Mouse (Mus musculus): ENCODE measurements around the gene Gm17949.

Gm17949 gene

DNA sequence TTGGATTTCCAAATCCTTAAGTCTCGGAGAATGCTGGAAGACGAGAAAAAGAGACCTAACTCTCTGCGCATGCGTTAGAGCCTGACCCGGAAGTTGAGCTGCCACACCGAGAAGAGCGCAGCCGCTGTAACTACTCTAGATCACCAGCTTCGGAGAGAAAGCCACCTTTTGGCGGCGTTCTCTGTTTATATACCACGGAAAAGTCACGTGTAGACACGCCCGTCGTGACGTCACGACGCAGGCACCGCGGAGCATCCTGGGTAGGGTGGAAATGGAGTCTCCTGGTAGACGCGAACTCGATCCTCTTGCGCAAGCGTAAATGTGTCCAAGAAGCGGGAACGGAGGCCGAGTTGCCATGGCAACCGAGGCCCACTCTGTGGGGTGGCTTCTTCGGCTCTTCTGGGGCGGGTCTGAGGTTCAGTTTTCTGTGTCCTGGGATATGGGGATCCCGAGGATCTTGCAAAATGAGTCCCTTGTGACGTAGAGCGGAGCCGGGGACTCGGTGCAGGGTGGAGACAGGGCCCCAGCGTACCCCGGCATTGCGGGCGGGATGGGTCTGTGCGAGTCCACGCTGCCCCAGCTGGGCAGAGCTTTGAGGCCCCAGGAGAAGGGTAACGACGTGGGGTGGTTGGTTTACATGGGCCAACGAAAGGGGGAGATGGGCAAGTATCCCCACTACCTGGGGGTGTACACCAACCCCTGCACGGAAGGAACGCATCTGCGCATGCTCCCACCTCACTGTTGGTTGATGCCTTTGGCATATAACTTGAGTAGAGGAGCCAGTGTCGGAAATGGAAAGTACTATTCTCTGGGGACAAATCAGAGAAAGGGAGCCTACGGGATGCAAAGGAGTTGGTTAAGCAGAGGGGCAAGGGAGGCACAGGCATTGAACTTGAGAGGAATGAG lies at the start of gene Gm17949, which contains the start of gene Gtf2f1:
Gm17949 (plus strand) TSS at position 234 of the 906 bp plus-strand sequence.
Gtf2f1 (minus strand) TSS at position 53 of the 906 bp plus-strand sequence.
- DNase-seq = peak; percentile 95

DNA sequence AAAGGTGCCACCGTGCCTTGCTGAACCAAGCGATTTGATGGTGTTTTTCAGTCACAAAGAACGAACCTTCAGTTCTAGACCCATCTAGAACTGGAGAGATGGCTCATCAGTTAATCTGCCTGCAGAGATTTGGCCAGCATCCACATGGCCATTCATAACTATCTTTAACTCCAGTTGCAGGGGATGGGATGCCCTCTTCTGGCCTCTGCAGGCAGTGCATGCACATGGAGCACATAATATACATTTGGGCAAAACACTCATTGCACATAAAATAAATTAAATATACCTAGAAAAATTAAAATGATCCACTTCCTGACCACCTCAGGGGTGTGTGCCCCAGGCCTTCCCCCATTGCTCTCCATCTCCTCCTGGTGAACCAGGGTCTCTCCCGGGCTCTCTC lies 49.4 kb upstream of the Gm17949 start:
- DNase-seq = no peak

DNA sequence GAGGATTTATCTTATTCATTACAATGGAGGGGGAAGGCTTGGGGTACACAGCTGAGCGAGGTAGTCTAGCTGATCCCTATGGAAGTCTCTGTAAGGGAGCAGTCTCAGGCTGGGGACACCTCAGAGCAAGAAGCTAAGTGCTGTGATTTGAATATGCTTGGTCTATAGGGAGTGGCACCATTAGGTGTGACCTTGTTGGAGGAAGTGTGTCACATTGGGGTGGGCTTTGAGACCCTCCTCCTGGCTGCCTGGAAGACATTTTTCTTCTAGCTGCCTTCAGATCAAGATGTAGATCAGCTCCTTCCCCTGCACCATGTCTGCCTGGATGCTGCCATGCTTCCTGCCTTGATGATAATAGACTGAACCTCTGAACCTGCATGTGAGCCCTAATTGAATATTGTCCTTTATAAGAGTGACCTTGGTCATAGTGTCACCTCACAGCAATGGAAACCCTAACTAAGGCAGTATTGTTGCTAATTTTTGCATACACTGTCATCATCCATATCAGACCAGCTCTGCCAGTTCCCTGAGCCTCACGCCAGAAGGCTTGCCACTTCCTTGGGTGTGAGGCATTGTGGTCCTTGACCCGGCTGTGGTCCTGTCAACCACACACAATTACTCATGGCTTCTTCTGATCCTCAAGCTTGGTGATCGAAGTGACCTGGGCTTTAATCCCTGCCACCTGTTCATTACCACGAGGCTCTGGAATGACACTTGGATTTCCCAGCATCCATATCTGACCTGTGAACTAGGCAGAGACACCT lies 48.4 kb upstream of the Gm17949 start:
- DNase-seq = no peak

DNA sequence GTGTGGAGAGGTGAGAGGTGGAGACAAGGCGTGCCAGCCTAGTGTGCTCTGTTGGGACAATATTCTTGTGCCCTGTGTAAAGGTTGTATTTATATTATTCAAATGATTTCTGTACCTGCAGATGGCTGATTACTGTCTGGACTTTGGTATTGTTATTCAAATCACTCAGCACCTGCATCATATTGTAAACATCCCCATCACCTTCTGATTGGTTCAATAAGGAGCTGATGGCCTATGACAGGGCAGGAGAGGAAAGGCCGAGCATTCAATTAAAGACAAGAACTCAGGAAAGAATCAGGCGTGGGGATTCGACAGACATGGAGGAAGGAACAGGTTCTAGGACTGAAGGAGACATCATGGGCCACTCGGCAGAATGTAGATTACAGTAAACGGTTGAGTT lies 47.6 kb upstream of the Gm17949 start:
- no peak for DNase-seq

DNA sequence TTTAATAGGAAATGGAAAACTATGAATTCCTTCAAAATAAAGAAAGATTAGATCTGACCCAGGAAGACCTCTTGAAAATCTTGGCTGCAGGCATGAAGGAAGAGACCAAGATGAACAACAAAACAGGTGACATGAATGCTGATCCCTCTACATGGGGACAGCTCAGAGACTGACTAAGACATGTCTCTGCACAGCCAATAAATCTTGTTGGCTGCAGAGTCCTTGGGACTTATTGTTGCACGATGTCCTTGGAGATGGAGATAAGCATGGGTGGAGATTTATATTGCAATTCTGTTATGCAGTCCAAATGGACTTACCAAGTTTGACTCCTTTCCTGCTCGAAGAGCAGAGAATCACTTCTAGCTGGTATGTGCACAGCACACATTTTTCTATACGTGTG lies 41.9 kb upstream of the Gm17949 start:
- DNase-seq = no peak

DNA sequence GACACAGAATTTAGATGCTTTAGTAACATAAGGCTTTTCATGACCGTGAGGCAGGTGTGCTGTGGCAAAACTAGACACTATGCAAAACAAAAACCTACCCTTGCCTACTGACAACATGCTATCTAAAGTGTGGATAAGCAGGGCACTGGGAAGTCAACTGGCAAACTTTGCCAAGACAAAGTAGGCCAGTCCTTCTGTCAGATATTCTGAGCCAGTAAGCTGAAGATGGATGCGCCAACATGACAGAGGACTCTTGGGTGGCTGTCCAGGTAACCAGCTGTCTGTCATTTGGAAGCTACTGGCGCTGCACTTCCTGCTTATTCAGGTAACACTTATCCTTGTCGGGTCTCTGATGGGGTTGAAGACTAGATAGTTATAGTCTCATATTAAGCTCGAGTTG lies 41.2 kb upstream of the Gm17949 start:
- DNase-seq = no peak

DNA sequence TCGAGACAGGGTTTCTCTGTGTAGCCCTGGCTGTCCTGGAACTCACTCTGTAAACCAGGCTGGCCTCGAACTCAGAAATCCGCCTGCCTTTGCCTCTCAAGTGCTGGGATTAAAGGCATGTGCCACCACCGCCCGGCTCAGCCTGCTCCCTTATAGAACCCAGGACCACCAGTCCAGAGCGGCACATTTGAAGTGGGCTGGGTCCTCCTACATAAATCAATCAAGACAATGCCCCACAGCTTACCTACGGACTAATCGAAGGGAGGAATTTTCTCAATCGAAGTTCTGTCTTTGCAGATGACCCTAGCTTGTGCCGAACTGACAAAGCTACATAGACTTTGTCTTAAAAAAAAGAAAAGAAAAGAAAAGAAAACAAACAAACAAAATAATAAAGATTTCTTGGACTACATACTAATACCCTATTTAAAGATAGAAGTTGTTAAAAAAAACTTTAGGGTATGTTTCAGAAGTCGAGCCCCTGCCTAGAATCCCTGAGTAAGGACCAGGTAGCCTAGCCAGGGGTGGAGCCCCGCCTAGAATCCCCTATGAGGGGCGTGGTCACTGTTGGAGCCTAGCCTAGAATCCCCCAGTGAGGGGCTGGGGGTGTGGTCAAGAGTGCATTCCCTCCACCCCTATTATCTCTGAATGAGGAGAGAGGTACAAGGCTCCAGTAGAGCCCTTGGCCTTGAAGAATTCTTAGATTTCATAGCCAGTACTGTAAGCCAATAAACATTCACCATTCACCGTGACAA lies 37.1 kb upstream of the Gm17949 start:
- no peak for DNase-seq

DNA sequence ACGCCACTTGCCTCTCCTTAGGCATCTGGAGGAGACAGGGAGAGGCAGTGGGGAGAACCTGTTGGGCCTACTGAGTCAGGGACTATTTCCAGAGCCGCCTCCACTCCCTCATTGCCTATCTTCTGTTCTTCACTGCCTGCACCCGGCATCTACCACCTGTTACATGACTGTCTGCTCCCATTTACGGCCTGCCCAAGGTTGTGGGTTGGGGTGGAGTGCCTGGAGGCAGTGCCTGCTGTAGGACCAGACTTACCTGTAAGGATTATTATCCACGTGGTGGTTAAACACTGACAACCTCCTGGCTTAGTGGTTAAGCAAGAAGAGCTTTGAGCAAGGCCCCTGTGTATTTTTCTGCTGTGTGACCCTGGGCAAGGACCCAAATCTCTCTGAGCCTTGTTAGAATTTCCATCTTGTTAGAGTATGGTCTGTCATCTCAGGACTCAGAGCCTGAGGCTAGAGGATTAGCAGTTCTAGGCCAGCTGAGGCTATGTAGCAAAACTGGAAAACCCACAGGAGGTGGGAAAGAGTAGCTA lies 36.5 kb upstream of the Gm17949 start:
- no peak for DNase-seq

DNA sequence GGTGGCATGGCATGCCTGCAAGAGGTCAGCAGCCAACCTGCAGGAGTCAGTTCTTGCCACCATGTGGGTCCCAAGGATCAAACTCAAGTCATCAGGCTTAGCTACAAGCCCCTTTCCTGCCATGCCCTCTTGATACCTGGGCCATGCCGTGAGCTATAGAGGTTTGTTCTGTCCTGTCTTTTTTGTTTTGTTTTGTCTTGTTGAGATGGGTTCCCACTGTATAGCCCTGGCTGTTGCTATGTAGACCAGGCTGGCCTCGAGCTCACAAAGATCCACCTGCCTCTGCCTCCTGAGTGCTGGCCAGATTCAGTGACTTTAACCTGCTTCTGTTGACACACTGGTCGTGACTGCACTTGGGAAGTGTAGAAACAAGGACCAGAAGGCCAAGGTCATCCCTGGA lies 35.9 kb upstream of the Gm17949 start:
- no peak for DNase-seq

DNA sequence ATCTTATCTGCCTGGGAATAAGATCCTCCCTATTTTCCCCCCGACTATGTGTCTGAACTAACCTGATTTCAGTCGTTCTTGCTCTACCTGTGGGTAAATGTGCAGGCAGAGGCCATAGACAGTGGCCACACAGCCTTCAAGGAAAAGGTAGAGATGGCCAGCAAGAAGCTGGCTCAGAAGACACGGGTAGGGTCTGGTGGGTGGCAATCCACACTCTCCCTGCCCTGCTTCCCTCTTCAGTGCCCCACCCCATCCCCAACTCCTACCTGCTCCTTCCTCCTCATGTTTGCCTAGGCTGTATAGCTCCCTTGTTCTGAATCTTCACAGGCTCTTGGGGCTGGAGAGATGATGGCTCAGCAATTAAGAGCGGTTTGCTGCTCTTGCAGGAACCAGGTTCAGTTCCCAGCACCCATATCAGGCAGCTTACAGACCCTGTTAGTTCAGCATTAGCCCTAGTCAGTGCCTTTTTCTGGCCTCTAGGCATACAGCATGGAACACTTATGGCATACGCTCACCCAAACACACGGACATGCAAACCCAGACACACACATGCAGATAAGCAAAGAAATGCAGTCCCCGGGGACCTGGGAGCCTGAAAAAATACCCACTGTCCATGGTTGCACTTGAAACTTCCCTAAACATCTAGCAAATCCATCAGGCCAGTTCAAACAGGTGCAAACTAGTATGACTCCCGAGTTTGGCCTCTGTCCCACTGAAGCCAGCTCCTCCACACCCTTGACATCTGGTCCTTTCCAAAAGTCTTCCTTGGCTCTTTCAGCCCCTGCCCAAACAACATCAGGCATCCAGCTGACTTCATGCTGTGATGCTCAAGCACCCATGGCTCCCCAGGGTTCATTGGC lies 34.5 kb upstream of the Gm17949 start:
- DNase-seq = no peak

DNA sequence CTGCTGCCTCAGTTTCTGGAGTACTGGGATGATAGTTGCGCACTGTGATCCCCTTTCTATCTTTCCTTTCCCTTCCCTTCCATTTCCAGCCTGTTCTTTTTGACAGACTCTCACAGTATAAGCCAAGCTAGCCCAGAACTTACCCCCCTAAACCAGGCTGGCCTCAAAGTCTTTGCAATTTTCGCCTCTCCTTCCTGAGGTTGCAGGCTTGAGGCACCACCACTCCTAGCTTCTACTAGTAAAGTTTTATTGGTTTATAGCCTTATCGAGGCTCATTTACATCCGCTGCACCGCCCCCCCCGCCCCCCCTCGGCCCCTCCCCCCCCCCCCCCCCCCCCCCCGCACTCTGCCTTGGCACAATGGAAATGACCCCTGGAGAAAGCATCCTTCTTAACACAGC lies 31.7 kb upstream of the Gm17949 start:
- no peak for DNase-seq

DNA sequence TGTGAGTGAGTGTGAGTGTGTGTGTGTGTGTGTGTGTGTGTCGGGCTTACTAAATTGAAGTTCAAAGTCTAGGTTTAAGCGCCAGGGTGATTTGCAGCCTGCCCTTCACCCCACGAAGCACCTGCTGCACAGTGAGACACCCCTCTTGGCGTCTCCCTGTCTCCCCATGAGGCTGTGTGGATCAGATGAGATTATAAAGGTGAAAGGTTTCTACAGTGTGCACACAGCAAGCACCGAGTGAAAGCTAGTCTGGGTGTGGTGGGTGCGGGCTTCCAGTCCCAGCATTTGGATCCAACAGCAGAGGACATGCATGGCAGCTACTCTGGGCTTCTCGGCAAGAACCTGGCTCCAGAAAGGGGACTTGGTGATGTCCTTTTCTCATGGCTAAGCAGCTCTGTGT lies 30.2 kb upstream of the Gm17949 start:
- DNase-seq = no peak

DNA sequence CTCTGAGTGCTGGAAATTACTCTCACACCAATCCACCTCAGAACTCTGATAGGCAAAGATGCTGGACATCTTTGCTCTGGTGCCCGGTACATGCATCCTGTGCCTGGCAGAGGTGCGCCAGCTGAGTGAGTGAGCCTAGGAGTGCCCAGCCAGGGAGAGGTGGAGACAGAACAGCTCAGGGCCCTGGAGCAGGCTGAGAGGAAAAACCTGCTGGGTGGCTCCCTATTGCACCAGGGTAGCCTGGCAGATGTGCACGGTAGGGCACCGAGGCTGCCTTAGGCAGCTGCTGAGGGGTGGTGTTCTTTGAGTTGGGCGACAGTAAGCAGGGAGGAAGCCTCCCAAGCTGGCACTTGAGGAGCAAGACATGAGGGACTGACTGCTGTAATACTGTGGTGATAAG lies 29.3 kb upstream of the Gm17949 start, which contains the start of gene Acer1:
Acer1 (minus strand) TSS at position 114 of the 400 bp plus-strand sequence.
- DNase-seq = no peak

DNA sequence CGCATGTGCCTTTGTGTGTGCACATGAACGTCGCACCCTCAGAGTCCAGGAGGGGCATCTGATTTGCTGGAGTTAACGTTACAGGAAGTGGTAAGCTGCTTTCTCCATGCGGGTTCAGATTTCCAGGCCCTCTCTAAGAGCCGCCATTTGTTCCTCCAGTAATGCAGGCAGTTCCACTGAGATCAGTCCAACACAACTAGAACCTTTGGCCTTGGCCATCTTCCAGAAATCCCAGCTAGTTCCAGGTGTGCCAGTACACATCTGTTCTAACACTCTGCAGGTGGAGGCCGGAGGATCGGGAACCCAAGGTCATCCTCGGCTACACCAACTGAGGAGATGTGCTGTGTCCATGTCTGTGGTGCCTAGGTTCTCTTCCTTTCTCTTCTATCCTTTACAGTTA lies 26.4 kb upstream of the Gm17949 start:
- DNase-seq = no peak

DNA sequence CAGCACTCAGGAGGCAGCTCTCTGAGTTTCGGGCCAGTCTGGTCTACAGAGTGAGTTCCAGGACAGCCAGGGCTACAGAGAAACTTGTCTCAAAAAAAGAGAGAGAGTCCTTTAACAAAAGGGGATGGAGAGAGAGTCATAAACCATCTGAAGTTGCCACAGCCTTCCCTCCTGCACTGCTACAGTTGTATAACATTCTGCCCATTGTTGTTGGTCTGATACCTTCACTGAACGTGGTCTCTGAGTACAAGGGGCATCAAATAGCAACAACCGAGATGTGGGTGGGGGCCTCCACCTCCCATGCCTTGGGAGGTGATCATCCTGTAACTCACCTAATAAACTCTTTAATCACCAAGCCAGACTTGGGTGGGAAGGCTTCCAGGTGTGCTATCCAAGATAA lies 25.6 kb upstream of the Gm17949 start:
- no peak for DNase-seq

DNA sequence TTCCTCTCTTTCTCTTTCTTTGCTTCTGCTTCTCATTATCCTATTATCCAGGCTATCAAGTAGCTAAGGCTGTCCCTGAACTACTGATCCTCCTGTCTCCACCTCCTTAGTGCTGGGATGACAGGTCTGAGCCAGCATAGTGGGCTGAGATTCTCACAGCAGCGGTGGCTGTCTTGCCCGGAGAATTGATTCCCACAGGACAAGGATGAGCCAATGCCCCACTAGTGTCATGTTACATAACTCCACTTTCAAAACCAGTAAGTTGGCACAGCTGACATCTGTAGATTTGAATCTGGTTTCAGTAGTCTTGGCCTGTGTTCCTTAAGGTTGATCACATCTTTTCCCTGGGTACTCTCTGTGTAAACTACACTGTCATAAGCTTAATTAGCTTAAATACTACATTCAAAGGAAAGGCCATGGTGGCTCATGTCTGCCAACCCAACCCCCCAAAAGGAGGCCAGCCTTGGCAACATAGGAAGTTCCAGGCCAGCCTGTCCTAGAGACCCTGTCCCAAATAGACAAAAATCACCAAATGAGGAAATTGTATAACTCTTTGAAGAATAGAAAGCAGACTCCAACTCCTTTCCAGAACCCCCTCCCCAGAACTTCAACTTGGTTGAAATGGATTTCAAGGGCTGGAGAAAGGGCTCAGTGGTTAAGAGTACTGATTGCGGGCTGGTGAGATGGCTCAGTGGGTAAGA lies 25.0 kb upstream of the Gm17949 start:
- no peak for DNase-seq

DNA sequence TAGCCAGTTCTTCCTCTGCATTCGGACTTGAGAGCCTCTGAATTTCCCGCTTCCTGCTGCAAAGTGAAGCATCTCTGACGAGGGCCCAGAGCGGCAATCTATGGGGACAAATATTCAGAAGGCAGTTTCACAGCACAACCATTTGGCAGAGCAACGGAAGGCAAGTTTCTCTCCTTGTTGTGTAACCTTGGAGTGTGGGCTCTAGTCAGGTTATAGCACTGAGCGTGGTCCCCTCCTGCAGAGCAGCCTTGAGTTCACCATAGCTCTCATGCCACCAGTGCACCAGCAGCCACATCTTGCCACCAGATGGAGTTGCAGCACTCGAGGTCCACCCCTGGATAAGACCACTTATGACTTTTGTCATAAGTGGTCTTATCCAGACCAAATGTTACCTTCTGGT lies 22.8 kb upstream of the Gm17949 start:
- DNase-seq = no peak

DNA sequence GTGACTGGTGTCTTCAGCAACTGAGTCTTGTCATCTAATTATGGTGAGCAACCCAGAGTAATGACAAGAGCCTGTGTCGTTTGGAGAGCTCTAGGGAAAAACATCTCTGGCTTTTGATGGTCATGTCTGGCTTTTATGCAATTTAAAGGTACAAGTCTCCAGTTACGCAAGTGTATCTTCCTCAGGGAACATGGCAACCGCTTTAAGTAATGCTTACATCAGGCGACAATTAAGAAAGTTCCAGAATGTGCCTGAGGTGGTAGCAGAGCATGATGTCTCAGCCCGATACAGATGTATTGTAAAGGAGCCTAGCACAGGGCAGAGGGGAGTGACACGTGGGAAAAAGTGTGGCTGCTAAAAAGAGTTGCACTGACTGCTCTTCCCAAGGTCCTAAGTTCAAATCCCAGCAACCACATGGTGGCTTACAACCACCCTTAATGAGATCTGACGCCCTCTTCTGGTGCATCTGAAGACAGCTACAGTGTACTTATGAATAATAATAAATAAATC lies 22.3 kb upstream of the Gm17949 start:
- DNase-seq = no peak

DNA sequence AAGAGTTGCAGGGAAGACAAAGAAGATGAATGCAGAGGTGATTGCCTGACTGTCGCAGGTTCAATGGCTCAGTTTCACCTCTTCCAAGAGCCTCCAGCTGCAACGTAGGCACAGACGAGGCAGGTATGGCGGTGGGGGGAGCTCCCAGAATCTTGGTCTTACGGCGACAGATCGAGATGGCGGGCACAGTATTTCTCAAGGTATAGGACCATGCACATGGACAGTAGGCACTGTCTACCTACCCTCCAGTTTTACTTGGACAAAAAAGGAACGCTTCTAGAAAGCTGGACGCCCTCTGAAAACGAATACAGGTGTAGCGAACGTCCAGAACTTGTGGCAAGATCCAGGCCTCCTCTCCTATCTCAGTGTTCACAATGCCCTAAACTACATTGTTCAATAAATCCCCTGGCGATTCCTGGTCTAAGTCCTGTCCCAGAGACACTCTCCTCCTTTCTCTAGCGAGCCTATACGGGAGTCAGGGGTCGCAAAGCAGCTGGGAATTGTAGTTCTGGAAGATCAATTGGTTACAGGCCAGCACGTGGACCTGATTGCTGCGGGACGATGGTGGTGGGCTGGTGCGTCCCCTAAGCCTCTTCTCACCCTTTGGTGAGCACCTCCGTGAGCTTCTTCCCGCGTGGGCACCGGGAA lies 21.7 kb upstream of the Gm17949 start:
- DNase-seq = peak; percentile 93

DNA sequence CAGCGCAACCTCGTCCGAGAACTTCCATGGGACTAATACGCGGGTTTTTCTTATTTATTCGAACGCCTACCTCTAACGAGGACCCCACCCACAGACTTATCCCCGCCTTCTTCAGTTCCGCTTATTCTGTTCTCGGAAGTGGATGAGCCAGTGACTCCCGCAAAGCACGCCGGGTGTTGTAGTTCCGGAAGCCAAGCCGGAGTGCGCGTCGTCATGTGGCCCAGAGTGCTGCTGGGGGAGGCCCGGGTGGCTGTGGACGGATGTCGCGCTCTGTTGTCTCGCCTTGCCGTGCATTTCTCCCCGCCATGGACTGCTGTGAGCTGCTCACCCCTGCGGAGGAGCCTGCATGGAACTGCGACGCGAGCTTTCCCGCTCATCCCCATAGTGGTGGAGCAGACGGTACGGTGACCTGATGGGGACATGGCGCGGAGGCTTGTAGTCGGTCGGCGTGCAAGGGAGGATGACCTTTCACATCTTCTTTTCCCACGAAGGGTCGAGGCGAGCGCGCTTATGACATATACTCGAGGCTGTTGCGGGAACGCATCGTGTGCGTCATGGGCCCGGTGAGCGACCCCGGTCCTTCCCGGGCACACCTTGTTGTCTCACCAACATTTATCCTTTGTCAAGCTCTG lies 21.0 kb upstream of the Gm17949 start, which contains the start of gene Clpp:
Clpp (plus strand) TSS at position 191 of the 632 bp plus-strand sequence.
- peak; percentile 99 for DNase-seq
